Mouse (Mus musculus) intestine, embryonic 15.5 days (tissue): ENCODE results near the gene Gorasp1. TPM values are rescaled to one million over a fixed set of nuclear protein-coding genes. Genes with fewer than 3 reads are reported as not detected.

Source experiments
- ATAC-seq: fragments of 200-750 bp; cut with Nextera tagmentation; 2 replicates; pipeline ENCODE4 v1.8.0; 2017; ENCODE audit warnings: moderate TSS enrichment, moderate library complexity
- H3K27ac ChIP-seq: fragments of 300-500 bp; sonication (generic); 2 replicates; pipeline ENCODE4 v1.5.1; 2015; ENCODE audit warnings: mild to moderate bottlenecking, inconsistent platforms
- H3K27me3 ChIP-seq: fragments of 300-500 bp; sonication (generic); replicated peaks from 2 replicates; pipeline ENCODE4 v1.6.1; 2015; ENCODE audit warnings: inconsistent platforms
- H3K36me3 ChIP-seq: fragments of 300-500 bp; sonication (generic); 2 replicates; pipeline ENCODE4 v1.6.1; 2015; ENCODE audit warnings: inconsistent platforms
- H3K4me1 ChIP-seq: fragments of 300-500 bp; sonication (generic); replicated peaks from 2 replicates; pipeline ENCODE4 v1.6.1; 2015; ENCODE audit warnings: inconsistent platforms
- H3K4me2 ChIP-seq: fragments of 300-500 bp; sonication (generic); replicated peaks from 2 replicates; pipeline ENCODE4 v1.6.1; 2015; ENCODE audit warnings: mild to moderate bottlenecking, inconsistent platforms
- H3K4me3 ChIP-seq: fragments of 300-500 bp; sonication (generic); replicated peaks from 2 replicates; pipeline ENCODE4 v1.5.1; 2015; ENCODE audit warnings: inconsistent platforms
- H3K9ac ChIP-seq: fragments of 300-500 bp; sonication (generic); 2 replicates; pipeline ENCODE4 v1.6.1; 2015; ENCODE audit warnings: inconsistent platforms
- H3K9me3 ChIP-seq: fragments of 300-500 bp; sonication (generic); 2 replicates; pipeline ENCODE4 v1.6.1; 2016; ENCODE audit warnings: inconsistent platforms
- WGBS: fragments of 180-500 bp; shearing (Covaris S2); methylation state at CpG from one replicate; pipeline ENCODE4 v1.1.7; 2015; 5-methylcytosine and 5-hydroxymethylcytosine counted together
- polyA plus RNA-seq: library from polyadenylated mRNA; unstranded; fragments of >200 nt; fragmentation: Nextera tagmentation; extraction: Ambion mirVana; gene quantifications from 2 replicates; pipeline ENCODE4 v1.2.1, GENCODE M21; 2015

Gorasp1 gene
- polyA plus RNA-seq, 1 experiment from 2014 or later, result 29.3 TPM

- Histone ChIP-seq H3K27ac (no peak overlapping the region), H3K27me3 (no peaks in the 10 kb centered on the region), H3K36me3 (no peaks in the 10 kb centered on the region), H3K4me3 (no peak overlapping the region), H3K4me1 (peaks cover 5% of the 10 kb centered on the region), H3K9ac (no peak overlapping the region), H3K4me2 (no peak overlapping the region), H3K9me3 (no peaks in the 10 kb centered on the region)
- 83% methylated on average over 14 of the region's 14 CpGs for WGBS
- ATAC-seq, result no peak
These were observed 4.5 kb upstream of the Gorasp1 start for GRCm38 (mm10) chr9:119941861-119942260.

GRCm38 (mm10) chr9:119941407-119941806 is 4.0 kb upstream of the Gorasp1 start:
- H3K4me2 ChIP-seq, result no peak overlapping the region
- WGBS, result 68% methylated on average over 5 of the region's 5 CpGs
- no peak overlapping the region for H3K4me3 ChIP-seq
- H3K27ac ChIP-seq, result no peak overlapping the region
- peaks cover 7% of the 10 kb centered on the region for H3K4me1 ChIP-seq
- H3K36me3 ChIP-seq, result no peaks in the 10 kb centered on the region
- H3K9ac ChIP-seq, result no peak overlapping the region
- H3K9me3 ChIP-seq, result no peaks in the 10 kb centered on the region
- H3K27me3 ChIP-seq, result no peaks in the 10 kb centered on the region
- ATAC-seq, result no peak

GRCm38 (mm10) chr9:119939646-119940045 is 2.3 kb upstream of the Gorasp1 start:
- Histone ChIP-seq H3K36me3 (no peaks in the 10 kb centered on the region), H3K9me3 (no peaks in the 10 kb centered on the region), H3K4me3 (no peak overlapping the region), H3K27ac (no peak overlapping the region), H3K9ac (no peak overlapping the region), H3K4me1 (peaks cover 10% of the 10 kb centered on the region), H3K4me2 (no peak overlapping the region), H3K27me3 (no peaks in the 10 kb centered on the region)
- ATAC-seq, result no peak
- 56% methylated on average over 10 of the region's 10 CpGs for WGBS

GRCm38 (mm10) chr9:119938496-119938895 is 1.1 kb upstream of the Gorasp1 start:
- Histone ChIP-seq H3K4me2 (no peak overlapping the region), H3K27me3 (no peaks in the 10 kb centered on the region), H3K9me3 (no peaks in the 10 kb centered on the region), H3K4me3 (no peak overlapping the region), H3K9ac (no peak overlapping the region), H3K36me3 (no peaks in the 10 kb centered on the region), H3K27ac (no peak overlapping the region), H3K4me1 (peaks cover 16% of the 10 kb centered on the region)
- 70% methylated on average over 4 of the region's 4 CpGs for WGBS
- ATAC-seq, result no peak

- peaks cover 15% of the 10 kb centered on the region; the same call in 1 of the 2 replicates for H3K36me3 ChIP-seq
- no peak for ATAC-seq
- peaks cover 27% of the 10 kb centered on the region for H3K4me1 ChIP-seq
- WGBS, result 89% methylated on average over 6 of the region's 6 CpGs
- H3K27me3 ChIP-seq, result no peaks in the 10 kb centered on the region
- H3K4me3 ChIP-seq, result no peak overlapping the region
- no peak overlapping the region for H3K27ac ChIP-seq
- H3K9ac ChIP-seq, result no peak overlapping the region
- H3K4me2 ChIP-seq, result no peak overlapping the region
- no peaks in the 10 kb centered on the region for H3K9me3 ChIP-seq
These were observed 3.7 kb downstream of the Gorasp1 start for GRCm38 (mm10) chr9:119933675-119934074.

GRCm38 (mm10) chr9:119932358-119932757 is 5.0 kb downstream of the Gorasp1 start:
- H3K4me1 ChIP-seq, result peaks cover 21% of the 10 kb centered on the region
- no peak overlapping the region for H3K9ac ChIP-seq
- H3K9me3 ChIP-seq, result no peaks in the 10 kb centered on the region
- no peaks in the 10 kb centered on the region for H3K27me3 ChIP-seq
- H3K4me2 ChIP-seq, result peak overlapping the region; percentile 19; the same call in 1 of the 2 replicates
- WGBS, result 71% methylated on average over 12 of the region's 12 CpGs
- H3K36me3 ChIP-seq, result peaks cover 18% of the 10 kb centered on the region; the same call in 1 of the 2 replicates
- peak; percentile 83 for ATAC-seq
- 0 out of 2 replicates have a peak overlapping the region, but pooled peaks have one; percentile 27 for H3K27ac ChIP-seq
- H3K4me3 ChIP-seq, result no peak overlapping the region

GRCm38 (mm10) chr9:119926497-119926896 is 10.9 kb downstream of the Gorasp1 start:
- H3K4me1 ChIP-seq, result 0 out of 2 replicates have a peak, but pooled peaks cover 3% of the 10 kb centered on the region
- H3K27ac ChIP-seq, result 0 out of 2 replicates have a peak overlapping the region, but pooled peaks have one; percentile 48
- H3K27me3 ChIP-seq, result no peaks in the 10 kb centered on the region
- ATAC-seq, result peak; percentile 24; the same call in 1 of the 2 replicates
- no peaks in the 10 kb centered on the region for H3K9me3 ChIP-seq
- peaks cover 36% of the 10 kb centered on the region for H3K36me3 ChIP-seq
- H3K4me3 ChIP-seq, result no peak overlapping the region
- no peak overlapping the region for H3K4me2 ChIP-seq
- 75% methylated on average over 5 of the region's 5 CpGs for WGBS
- H3K9ac ChIP-seq, result no peak overlapping the region

GRCm38 (mm10) chr9:119925729-119926128 is 11.6 kb downstream of the Gorasp1 start:
- H3K9me3 ChIP-seq, result no peaks in the 10 kb centered on the region
- peak; percentile 44; the same call in 1 of the 2 replicates for ATAC-seq
- H3K27me3 ChIP-seq, result no peaks in the 10 kb centered on the region
- peak overlapping the region; percentile 19; the same call in 1 of the 2 replicates for H3K27ac ChIP-seq
- no peak overlapping the region for H3K4me3 ChIP-seq
- peaks cover 40% of the 10 kb centered on the region for H3K36me3 ChIP-seq
- H3K4me2 ChIP-seq, result no peak overlapping the region
- 0 out of 2 replicates have a peak, but pooled peaks cover 3% of the 10 kb centered on the region for H3K4me1 ChIP-seq
- WGBS, result 55% methylated on average over 8 of the region's 8 CpGs
- H3K9ac ChIP-seq, result no peak overlapping the region

- Histone ChIP-seq H3K36me3 (peaks cover 38% of the 10 kb centered on the region), H3K9ac (no peak overlapping the region), H3K4me3 (no peak overlapping the region), H3K9me3 (no peaks in the 10 kb centered on the region), H3K27ac (no peak overlapping the region), H3K4me1 (0 out of 2 replicates have a peak, but pooled peaks cover 3% of the 10 kb centered on the region), H3K4me2 (no peak overlapping the region), H3K27me3 (no peaks in the 10 kb centered on the region)
- ATAC-seq, result no peak
- 78% methylated on average over 16 of the region's 16 CpGs for WGBS
These were observed 12.2 kb downstream of the Gorasp1 start for GRCm38 (mm10) chr9:119925120-119925657.

- H3K36me3 ChIP-seq, result peaks cover 39% of the 10 kb centered on the region
These were observed 13.9 kb downstream of the Gorasp1 start for GRCm38 (mm10) chr9:119923462-119923861.

GRCm38 (mm10) chr9:119919858-119920257 is 17.5 kb downstream of the Gorasp1 start:
- no peaks in the 10 kb centered on the region for H3K9me3 ChIP-seq
- H3K4me1 ChIP-seq, result no peaks in the 10 kb centered on the region
- WGBS, result 88% methylated on average over 1 of the region's 1 CpGs
- no peaks in the 10 kb centered on the region for H3K27me3 ChIP-seq
- no peak overlapping the region for H3K4me2 ChIP-seq
- ATAC-seq, result no peak
- no peak overlapping the region for H3K27ac ChIP-seq
- peaks cover 46% of the 10 kb centered on the region for H3K36me3 ChIP-seq
- H3K9ac ChIP-seq, result no peak overlapping the region
- no peak overlapping the region for H3K4me3 ChIP-seq

More at GRCm38 (mm10) chr9:119923462-119923861, 13.9 kb downstream of the Gorasp1 start:
- 81% methylated on average over 4 of the region's 4 CpGs for WGBS
- no peak overlapping the region for H3K4me3 ChIP-seq
- no peak overlapping the region for H3K9ac ChIP-seq
- no peaks in the 10 kb centered on the region for H3K27me3 ChIP-seq
- 0 out of 2 replicates have a peak, but pooled peaks cover 3% of the 10 kb centered on the region for H3K4me1 ChIP-seq
- no peak for ATAC-seq
- no peak overlapping the region for H3K4me2 ChIP-seq
- H3K9me3 ChIP-seq, result no peaks in the 10 kb centered on the region
- no peak overlapping the region for H3K27ac ChIP-seq

- no peak for ATAC-seq
- H3K9ac ChIP-seq, result no peak overlapping the region
- 78% methylated on average over 13 of the region's 13 CpGs for WGBS
These were observed 24.1 kb downstream of the Gorasp1 start for GRCm38 (mm10) chr9:119913087-119913838.

More at GRCm38 (mm10) chr9:119913087-119913838, 24.1 kb downstream of the Gorasp1 start:
- H3K27me3 ChIP-seq, result no peaks in the 10 kb centered on the region
- H3K4me1 ChIP-seq, result no peaks in the 10 kb centered on the region
- no peak overlapping the region for H3K27ac ChIP-seq
- no peak overlapping the region for H3K4me3 ChIP-seq
- no peaks in the 10 kb centered on the region for H3K9me3 ChIP-seq
- H3K36me3 ChIP-seq, result peaks cover 38% of the 10 kb centered on the region
- no peak overlapping the region for H3K4me2 ChIP-seq
